Mouse (Mus musculus) ES-E14 (cell line): ENCODE data around the gene Prkar1a. TPM values are rescaled to one million over a fixed set of nuclear protein-coding genes. Genes with fewer than 3 reads are reported as not detected.

Experiments
- DNase-seq: peaks from one replicate; pipeline ENCODE4 v3.0.0-alpha.2; 2013; ENCODE audit warnings: low read depth, low spot score
- H3K27ac ChIP-seq: 2 replicates; pipeline ENCODE4 v1.5.1; 2012; ENCODE audit warnings: low read depth, mild to moderate bottlenecking, low read length, moderate library complexity, mixed read lengths; ENCODE audit not compliant: poor library complexity, insufficient read depth, severe bottlenecking
- H3K36me3 ChIP-seq: 2 replicates; pipeline ENCODE4 v1.6.1; 2012; ENCODE audit warnings: mild to moderate bottlenecking, low read length, moderate library complexity, mixed read lengths; ENCODE audit not compliant: control insufficient read depth, poor library complexity, insufficient read depth, severe bottlenecking
- H3K4me1 ChIP-seq, 2 experiments: fragments of 150-350 bp in 1 of 2; sonication (generic) in 1 of 2; 2 replicates each; pipeline ENCODE4 v1.6.1; 2012; ENCODE audit warnings: low read length in 2 of 2, mild to moderate bottlenecking in 1 of 2, mixed read lengths in 1 of 2; ENCODE audit not compliant: control insufficient read depth in 2 of 2, insufficient read depth in 2 of 2, poor library complexity in 1 of 2
- H3K4me3 ChIP-seq, 2 experiments: fragments of 150-350 bp in 1 of 2; sonication (generic) in 1 of 2; 2 replicates each; pipeline ENCODE4 v1.5.1; 2012; ENCODE audit warnings: low read length in 2 of 2, low read depth in 1 of 2, mild to moderate bottlenecking in 1 of 2, mixed read lengths in 1 of 2; ENCODE audit not compliant: insufficient read depth in 1 of 2, poor library complexity in 1 of 2, severe bottlenecking in 1 of 2
- H3K9ac ChIP-seq: 2 replicates; pipeline ENCODE4 v1.6.1; 2012; ENCODE audit warnings: low read depth, mild to moderate bottlenecking, low read length, mixed read lengths; ENCODE audit not compliant: poor library complexity, insufficient read depth, severe bottlenecking
- H3K9me3 ChIP-seq: fragments of 150-350 bp; sonication (generic); 2 replicates; pipeline ENCODE4 v1.6.1; 2012; ENCODE audit warnings: low read depth, mild to moderate bottlenecking, low read length; ENCODE audit not compliant: control insufficient read depth, insufficient read depth
- CHD2 ChIP-seq: IDR thresholded peaks from 2 replicates; pipeline ENCODE4 v1.6.1; 2014; ENCODE audit warnings: mild to moderate bottlenecking, low read depth, low read length, inconsistent platforms
- HCFC1 ChIP-seq: IDR thresholded peaks from 2 replicates; pipeline ENCODE4 v1.6.1; 2012; ENCODE audit warnings: low read length, inconsistent platforms, borderline replicate concordance; ENCODE audit not compliant: insufficient read depth
- MAFK ChIP-seq: IDR thresholded peaks from 2 replicates; pipeline ENCODE4 v1.6.1; 2014; ENCODE audit warnings: mild to moderate bottlenecking, low read depth, low read length, inconsistent platforms; ENCODE audit not compliant: insufficient read depth
- ZC3H11A ChIP-seq: IDR thresholded peaks from 2 replicates; pipeline ENCODE4 v1.6.1; 2012; ENCODE audit warnings: low read depth, mild to moderate bottlenecking, inconsistent platforms, low read length, borderline replicate concordance
- ZNF384 ChIP-seq: IDR thresholded peaks from 2 replicates; pipeline ENCODE4 v1.6.1; 2012; ENCODE audit warnings: low read depth, low read length, inconsistent platforms
- in situ Hi-C, 2 experiments: fragments of 600-800 bp; cut with MboI; formaldehyde crosslinking; loops; one replicate each; pipeline ENCODE4 v1.15.1; 2025; ENCODE audit warnings: low sequenced_read_pairs in 2 of 2, inconsistent platforms in 1 of 2; ENCODE audit not compliant: unreplicated experiment in 2 of 2
- total RNA-seq: library from RNA; depleted of rRNA; stranded (reverse); fragments of 300-350 nt; gene quantifications from 2 replicates; pipeline ENCODE4 v1.2.3, GENCODE M21; 2012

Gene Prkar1a
- total RNA-seq, 1 experiment, result 46.0 TPM

- Histone ChIP-seq H3K9ac (no peak overlapping the region), H3K9me3 (no peaks in the 10 kb centered on the region), H3K4me3 (no peak overlapping the region), H3K4me1 (no peaks in the 10 kb centered on the region), H3K36me3 (no peaks in the 10 kb centered on the region), H3K27ac (no peak overlapping the region)
- no peak for DNase-seq
- in situ Hi-C loops, result no loop called here
- no peak for TF ChIP-seq ZC3H11A
- TF ChIP-seq HCFC1, result no peak
- no peak for TF ChIP-seq CHD2
- no peak for TF ChIP-seq ZNF384
- TF ChIP-seq MAFK, result no peak
These were observed 14.3 kb upstream of the Prkar1a start for GRCm38 (mm10) chr11:109634928-109635327.

- H3K9me3 ChIP-seq, result no peaks in the 10 kb centered on the region
- in situ Hi-C loops, result no loop called here
- H3K36me3 ChIP-seq, result no peaks in the 10 kb centered on the region
- no peak overlapping the region for H3K4me3 ChIP-seq
- H3K4me1 ChIP-seq, result no peaks in the 10 kb centered on the region
- H3K27ac ChIP-seq, result no peak overlapping the region
- DNase-seq, result no peak
- H3K9ac ChIP-seq, result no peak overlapping the region
- TF ChIP-seq HCFC1, result no peak
These were observed 13.3 kb upstream of the Prkar1a start for GRCm38 (mm10) chr11:109635871-109636395.

GRCm38 (mm10) chr11:109641498-109642222 is 7.5 kb upstream of the Prkar1a start:
- Histone ChIP-seq H3K36me3 (no peaks in the 10 kb centered on the region), H3K9me3 (no peaks in the 10 kb centered on the region), H3K9ac (no peak overlapping the region), H3K4me1 (no peaks in the 10 kb centered on the region), H3K4me3 (no peak overlapping the region), H3K27ac (no peak overlapping the region)
- in situ Hi-C loops, result no loop called here
- no peak for DNase-seq
- TF ChIP-seq MAFK (no peak), ZNF384 (no peak), HCFC1 (no peak), ZC3H11A (no peak), CHD2 (no peak)

GRCm38 (mm10) chr11:109648510-109648909 is 695 bp upstream of the Prkar1a start:
- TF ChIP-seq HCFC1 (no peak), ZNF384 (no peak), MAFK (no peak), CHD2 (no peak), ZC3H11A (no peak)
- in situ Hi-C loops, result no loop called here
- no peaks in the 10 kb centered on the region for H3K9me3 ChIP-seq
- H3K36me3 ChIP-seq, result no peaks in the 10 kb centered on the region
- H3K9ac ChIP-seq, result no peak overlapping the region
- H3K4me3 ChIP-seq, result no peak overlapping the region
- H3K4me1 ChIP-seq, result peaks cover 0 to 1% of the 10 kb centered on the region in 2 experiments; a peak in 1 of 4 replicates
- no peak overlapping the region for H3K27ac ChIP-seq
- no peak for DNase-seq
